Mouse (Mus musculus): ENCODE measurements around the gene Maged2.
"Not testable (repeated sequence)": the region's sequence is repeated elsewhere in the genome, so short reads cannot be mapped to it uniquely, and the experiment has no call there.

Gene Maged2

GRCm38 (mm10) chrX:150814139-150814469 is at the start of gene Maged2:
Gene Maged2, minus strand, starts transcription at chrX:150814345.
- DNase-seq (ENCODE audit: low read depth, low spot score), result no peak

- DNase-seq (ENCODE audit: low read depth, low spot score), result no peak
Measured at GRCm38 (mm10) chrX:150848230-150848629, 34.1 kb upstream of the Maged2 start.

GRCm38 (mm10) chrX:150845480-150846205 is 31.5 kb upstream of the Maged2 start:
- not testable (repeated sequence) for DNase-seq (ENCODE audit: low read depth, low spot score)

- not testable (repeated sequence) for DNase-seq (ENCODE audit: low read depth, low spot score)
Measured at GRCm38 (mm10) chrX:150843257-150843656, 29.1 kb upstream of the Maged2 start.

- no peak for DNase-seq (ENCODE audit: low read depth, low spot score)
Measured at GRCm38 (mm10) chrX:150830297-150830696, 16.2 kb upstream of the Maged2 start.

GRCm38 (mm10) chrX:150817278-150817677 is 3.1 kb upstream of the Maged2 start:
- peak; percentile 3 for DNase-seq (ENCODE audit: low read depth, low spot score)

GRCm38 (mm10) chrX:150815601-150816000 is 1.5 kb upstream of the Maged2 start:
- DNase-seq (ENCODE audit: low read depth, low spot score), result no peak

GRCm38 (mm10) chrX:150813464-150814138 is 544 bp downstream of the Maged2 start:
- peak; percentile 19 for DNase-seq (ENCODE audit: low read depth, low spot score)

GRCm38 (mm10) chrX:150812787-150813298 is 1.3 kb downstream of the Maged2 start:
- DNase-seq (ENCODE audit: low read depth, low spot score), result peak; percentile 92

GRCm38 (mm10) chrX:150800987-150801386 is 13.2 kb downstream of the Maged2 start:
- DNase-seq (ENCODE audit: low read depth, low spot score), result not testable (repeated sequence)

GRCm38 (mm10) chrX:150798493-150799177 is 15.5 kb downstream of the Maged2 start:
- not testable (repeated sequence) for DNase-seq (ENCODE audit: low read depth, low spot score)

All from CD4-positive helper T cell, adult 2 months (primary cell).